Mouse (Mus musculus) hindbrain, embryonic 16.5 days (tissue): ENCODE data around the gene Klk12. TPM values are rescaled to one million over a fixed set of nuclear protein-coding genes. Genes with fewer than 3 reads are reported as not detected.

Experiments used
- ATAC-seq: fragments of 200-750 bp; cut with Nextera tagmentation; 2 replicates; pipeline ENCODE4 v1.8.0; 2017; ENCODE audit warnings: moderate TSS enrichment, moderate library complexity
- H3K27ac ChIP-seq: fragments of 300-500 bp; sonication (generic); 2 replicates; pipeline ENCODE4 v1.5.1; 2014; ENCODE audit warnings: low read depth, mild to moderate bottlenecking, control low read depth, low read length, moderate library complexity
- H3K27me3 ChIP-seq: fragments of 300-500 bp; sonication (generic); replicated peaks from 2 replicates; pipeline ENCODE4 v1.6.1; 2014; ENCODE audit warnings: low read length; ENCODE audit not compliant: control insufficient read depth, insufficient read depth
- H3K36me3 ChIP-seq: fragments of 300-500 bp; sonication (generic); 2 replicates; pipeline ENCODE4 v1.6.1; 2014; ENCODE audit warnings: mild to moderate bottlenecking, low read length, moderate library complexity, mixed read lengths; ENCODE audit not compliant: control insufficient read depth, insufficient read depth
- H3K4me1 ChIP-seq: fragments of 300-500 bp; sonication (generic); 2 replicates; pipeline ENCODE4 v1.6.1; 2014; ENCODE audit warnings: low read depth, low read length; ENCODE audit not compliant: control insufficient read depth, insufficient read depth
- H3K4me2 ChIP-seq: fragments of 300-500 bp; sonication (generic); 2 replicates; pipeline ENCODE4 v1.6.1; 2014; ENCODE audit warnings: mild to moderate bottlenecking, low read length, control low read depth, moderate library complexity
- H3K4me3 ChIP-seq: fragments of 300-500 bp; sonication (generic); 2 replicates; pipeline ENCODE4 v1.5.1; 2014; ENCODE audit warnings: mild to moderate bottlenecking, low read length, control low read depth, moderate library complexity
- H3K9ac ChIP-seq: fragments of 300-500 bp; sonication (generic); 2 replicates; pipeline ENCODE4 v1.6.1; 2014; ENCODE audit warnings: low read depth, mild to moderate bottlenecking, control low read depth, low read length, moderate library complexity
- H3K9me3 ChIP-seq: fragments of 300-500 bp; sonication (generic); 2 replicates; pipeline ENCODE4 v1.6.1; 2014; ENCODE audit warnings: mild to moderate bottlenecking, low read length, moderate library complexity; ENCODE audit not compliant: control insufficient read depth
- WGBS: fragments of 180-500 bp; shearing (Covaris S2); extraction: QIAGEN DNeasy Blood & Tissue Kit; methylation state at CpG from one replicate; pipeline ENCODE4 v1.1.7; 2014; 5-methylcytosine and 5-hydroxymethylcytosine counted together
- polyA plus RNA-seq: library from polyadenylated mRNA; unstranded; fragments of >200 nt; fragmentation: Nextera tagmentation; extraction: Ambion mirVana; gene quantifications from 2 replicates; pipeline ENCODE4 v1.2.1, GENCODE M21; 2015

Klk12 gene
- polyA plus RNA-seq, 1 experiment from 2014 or later = not detected

GRCm38 (mm10) chr7:43775311-43776057 lies 6.8 kb downstream of the Klk12 start:
- ATAC-seq = no peak
- Histone ChIP-seq H3K36me3 (no peaks in the 10 kb centered on the region), H3K9me3 (no peaks in the 10 kb centered on the region), H3K4me1 (no peaks in the 10 kb centered on the region), H3K4me2 (no peak overlapping the region), H3K27me3 (no peaks in the 10 kb centered on the region), H3K4me3 (no peak overlapping the region), H3K9ac (no peak overlapping the region), H3K27ac (no peak overlapping the region)
- WGBS = 50% methylated on average over 7 of the region's 7 CpGs

DNA sequence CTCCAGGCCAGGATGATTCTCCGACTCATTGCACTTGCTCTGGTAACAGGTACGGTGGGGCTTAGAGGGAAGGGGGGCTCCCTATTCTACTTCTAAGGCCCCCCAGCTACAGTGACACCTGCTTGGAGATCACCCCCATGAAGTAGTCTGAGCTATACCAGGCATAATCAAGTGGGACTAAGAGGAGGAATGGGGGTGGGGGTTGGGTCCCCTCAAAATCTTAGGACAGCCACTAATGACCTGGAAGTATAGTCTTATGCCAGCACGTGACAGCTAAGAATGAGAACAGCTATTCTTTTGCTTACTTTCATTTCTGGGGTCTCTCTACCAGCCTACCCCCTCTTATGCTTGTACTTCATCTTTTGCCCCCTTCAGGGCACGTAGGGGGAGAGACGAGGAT lies 7.8 kb downstream of the Klk12 start:
- Histone ChIP-seq H3K9ac (no peak overlapping the region), H3K27ac (no peak overlapping the region), H3K4me2 (no peak overlapping the region), H3K4me1 (no peaks in the 10 kb centered on the region), H3K36me3 (no peaks in the 10 kb centered on the region), H3K9me3 (no peaks in the 10 kb centered on the region), H3K4me3 (no peak overlapping the region), H3K27me3 (no peaks in the 10 kb centered on the region)
- WGBS = 88% methylated on average over 5 of the region's 5 CpGs
- no peak for ATAC-seq

DNA sequence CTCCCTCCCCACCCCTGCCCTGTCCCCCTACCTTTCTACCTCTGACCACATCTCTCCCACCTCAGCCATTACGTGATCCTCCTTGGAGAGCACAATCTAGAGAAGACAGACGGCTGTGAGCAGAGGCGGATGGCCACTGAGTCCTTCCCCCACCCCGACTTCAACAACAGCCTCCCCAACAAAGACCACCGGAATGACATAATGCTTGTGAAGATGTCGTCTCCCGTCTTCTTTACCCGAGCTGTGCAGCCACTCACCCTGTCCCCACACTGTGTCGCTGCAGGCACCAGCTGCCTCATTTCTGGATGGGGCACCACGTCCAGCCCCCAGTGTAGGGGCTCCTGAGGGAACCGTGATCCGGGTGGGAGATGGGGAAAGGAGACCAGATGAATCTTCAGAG lies 8.7 kb downstream of the Klk12 start:
- no peak overlapping the region for H3K9ac ChIP-seq
- H3K27ac ChIP-seq = no peak overlapping the region
- H3K9me3 ChIP-seq = no peaks in the 10 kb centered on the region
- 87% methylated on average over 12 of the region's 12 CpGs for WGBS
- no peaks in the 10 kb centered on the region for H3K36me3 ChIP-seq
- H3K27me3 ChIP-seq = no peaks in the 10 kb centered on the region
- no peak overlapping the region for H3K4me2 ChIP-seq
- peaks cover 2% of the 10 kb centered on the region; the same call in 1 of the 2 replicates for H3K4me1 ChIP-seq
- no peak for ATAC-seq
- H3K4me3 ChIP-seq = no peak overlapping the region

GRCm38 (mm10) chr7:43778176-43778970 lies 9.7 kb downstream of the Klk12 start:
- 88% methylated on average over 10 of the region's 10 CpGs for WGBS
- no peaks in the 10 kb centered on the region for H3K27me3 ChIP-seq
- no peaks in the 10 kb centered on the region for H3K9me3 ChIP-seq
- H3K36me3 ChIP-seq = no peaks in the 10 kb centered on the region
- H3K4me1 ChIP-seq = peaks cover 5% of the 10 kb centered on the region; the same call in 1 of the 2 replicates
- no peak overlapping the region for H3K4me2 ChIP-seq
- ATAC-seq = no peak
- H3K27ac ChIP-seq = no peak overlapping the region
- H3K9ac ChIP-seq = no peak overlapping the region
- H3K4me3 ChIP-seq = no peak overlapping the region

DNA sequence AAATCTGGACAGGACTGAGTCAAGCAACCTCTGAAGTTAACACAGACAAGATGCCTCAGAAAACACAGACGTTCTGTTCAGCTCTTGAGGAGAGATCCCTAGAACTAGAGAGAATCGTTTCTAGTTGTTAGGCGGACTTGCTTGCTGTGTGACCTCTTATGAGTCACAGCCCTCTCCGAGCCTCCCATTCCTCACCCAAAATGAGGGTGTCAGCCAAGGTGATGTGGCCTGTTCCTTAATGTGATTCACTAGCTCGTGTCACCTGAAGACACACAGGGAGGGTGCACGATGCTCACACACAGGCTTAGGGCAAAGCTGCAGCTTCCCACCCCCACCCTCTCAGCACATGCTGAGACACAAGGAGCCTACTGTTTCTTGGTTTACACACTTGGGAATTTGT lies 11.5 kb downstream of the Klk12 start:
- WGBS = 74% methylated on average over 6 of the region's 6 CpGs
- H3K4me3 ChIP-seq = no peak overlapping the region
- no peaks in the 10 kb centered on the region for H3K36me3 ChIP-seq
- H3K27me3 ChIP-seq = no peaks in the 10 kb centered on the region
- peaks cover 5% of the 10 kb centered on the region; the same call in 1 of the 2 replicates for H3K4me1 ChIP-seq
- H3K9me3 ChIP-seq = no peaks in the 10 kb centered on the region
- no peak overlapping the region for H3K9ac ChIP-seq
- no peak for ATAC-seq
- H3K27ac ChIP-seq = no peak overlapping the region
- no peak overlapping the region for H3K4me2 ChIP-seq

- no peaks in the 10 kb centered on the region for H3K27me3 ChIP-seq
- peaks cover 5% of the 10 kb centered on the region; the same call in 1 of the 2 replicates for H3K4me1 ChIP-seq
- H3K36me3 ChIP-seq = no peaks in the 10 kb centered on the region
- H3K27ac ChIP-seq = no peak within 1 kb of the TSS
- H3K9me3 ChIP-seq = no peaks in the 10 kb centered on the region
- no peak within 1 kb of the TSS for H3K4me2 ChIP-seq
- ATAC-seq = no peak
- WGBS = 55% methylated on average over 5 of the region's 5 CpGs
- no peak within 1 kb of the TSS for H3K4me3 ChIP-seq
- no peak within 1 kb of the TSS for H3K9ac ChIP-seq
Observed at GRCm38 (mm10) chr7:43780746-43781145, 12.0 kb downstream of the Klk12 start, which contains the start of gene Klk10. TSS of gene Klk10 (plus strand) at chr7:43781035.

DNA sequence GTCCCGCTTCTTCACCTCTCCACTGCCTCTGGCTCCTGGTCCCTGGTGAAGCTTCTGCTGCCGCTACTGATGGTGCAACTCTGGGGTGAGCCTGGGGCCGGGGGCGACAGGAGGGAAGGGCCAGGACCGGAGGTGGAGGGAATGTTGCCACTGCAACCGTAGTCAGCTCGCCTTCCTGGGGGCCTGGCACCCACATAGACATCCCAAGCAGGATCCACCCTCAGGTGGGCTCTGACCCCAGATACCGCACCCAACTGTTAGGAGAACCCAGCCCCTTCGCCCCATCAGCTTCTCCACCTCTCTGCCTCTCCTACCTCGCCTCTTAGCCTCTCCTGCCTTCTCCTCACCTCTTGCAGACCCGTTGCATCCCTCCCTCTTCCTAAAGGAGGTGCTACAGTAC lies 12.8 kb downstream of the Klk12 start:
- H3K4me2 ChIP-seq = no peak overlapping the region
- no peak overlapping the region for H3K27ac ChIP-seq
- H3K4me3 ChIP-seq = no peak overlapping the region
- no peaks in the 10 kb centered on the region for H3K27me3 ChIP-seq
- H3K4me1 ChIP-seq = peaks cover 5% of the 10 kb centered on the region; the same call in 1 of the 2 replicates
- no peaks in the 10 kb centered on the region for H3K36me3 ChIP-seq
- no peak overlapping the region for H3K9ac ChIP-seq
- WGBS = 92% methylated on average over 11 of the region's 11 CpGs
- no peaks in the 10 kb centered on the region for H3K9me3 ChIP-seq
- no peak for ATAC-seq

DNA sequence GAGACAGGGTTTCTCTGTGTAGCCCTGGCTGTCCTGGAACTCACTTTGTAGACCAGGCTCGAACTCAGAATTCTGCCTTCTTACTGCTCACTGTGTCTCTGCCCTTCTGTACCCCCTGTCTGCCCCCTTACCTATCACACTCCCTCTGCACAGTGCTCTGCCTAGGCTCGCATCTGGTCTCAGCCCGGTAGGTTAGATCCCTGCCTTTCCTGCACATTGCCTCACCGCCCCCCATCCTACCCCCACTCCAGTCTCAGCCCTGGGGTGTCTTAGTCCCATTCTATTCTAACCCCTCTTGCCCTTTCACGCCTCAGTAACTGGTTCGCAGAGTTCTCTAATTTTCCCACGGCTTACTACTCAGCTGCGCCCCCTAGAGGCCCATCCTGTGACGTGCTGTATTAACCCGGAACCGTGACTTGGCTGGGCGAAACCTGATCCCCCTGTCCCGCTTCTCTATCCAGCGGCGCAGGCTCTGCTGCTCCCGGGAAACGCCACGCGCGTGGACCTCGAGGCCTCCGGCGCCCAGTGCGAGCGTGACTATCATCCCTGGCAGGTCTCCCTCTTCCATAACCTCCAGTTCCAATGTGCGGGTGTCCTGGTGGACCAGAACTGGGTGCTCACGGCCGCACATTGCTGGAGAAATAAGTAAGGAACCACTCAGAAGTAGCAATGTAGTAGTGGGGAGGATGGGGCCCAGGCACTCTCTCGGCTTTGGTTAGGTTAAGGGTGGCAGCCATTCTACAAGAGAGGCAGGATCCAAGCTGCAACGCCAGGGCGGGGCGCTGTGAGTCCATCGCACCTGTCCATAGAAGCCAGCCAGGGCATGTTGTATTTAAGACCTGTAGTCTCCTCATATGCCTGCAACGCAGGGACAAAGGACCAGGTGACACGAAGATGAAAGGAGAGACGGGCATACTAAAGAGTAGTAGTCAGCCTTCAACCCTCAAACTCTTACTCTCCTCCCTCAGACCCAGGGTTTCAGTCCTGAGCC lies 13.9 kb downstream of the Klk12 start:
- Histone ChIP-seq H3K36me3 (no peaks in the 10 kb centered on the region), H3K4me3 (peak overlapping the region; percentile 37), H3K4me1 (peaks cover 5% of the 10 kb centered on the region; the same call in 1 of the 2 replicates), H3K9ac (peak overlapping the region; percentile 65), H3K27me3 (no peaks in the 10 kb centered on the region), H3K27ac (no peak overlapping the region), H3K4me2 (peak overlapping the region; percentile 76), H3K9me3 (no peaks in the 10 kb centered on the region)
- peak; percentile 69 for ATAC-seq
- WGBS = 8% methylated on average over 36 of the region's 36 CpGs
